Mouse (Mus musculus) left cerebral cortex, adult 8-10 months (tissue): ENCODE measurements around the gene Tmem171. TPM values are rescaled to one million over a fixed set of nuclear protein-coding genes. Genes with fewer than 3 reads are reported as not detected.

Experiments
- DNase-seq, 2 experiments: peaks; one replicate each; pipeline ENCODE4 v3.0.0; 2022; ENCODE audit warnings: low spot score in 2 of 2
- total RNA-seq, 4 experiments: library from RNA; stranded (reverse); gene quantifications; 2 replicates each; pipeline ENCODE4 v1.2.4; 2022

Gene Tmem171
- 1 to 10 TPM in 1 of 4 experiments, under 1 TPM in 3; 0.33 to 1.4 (median 0.61) TPM for total RNA-seq

GRCm38 (mm10) chr13:98694773-98695314 is at the start of gene Tmem171:
Gene Tmem171, minus strand, starts transcription at chr13:98694834.
- DNase-seq = no peak

- DNase-seq = no peak
These were observed 49.2 kb upstream of the Tmem171 start for GRCm38 (mm10) chr13:98743829-98744228.

- no peak for DNase-seq
These were observed 48.6 kb upstream of the Tmem171 start for GRCm38 (mm10) chr13:98743214-98743613.

- no peak for DNase-seq
These were observed 43.6 kb upstream of the Tmem171 start for GRCm38 (mm10) chr13:98738213-98738612.

- no peak for DNase-seq
These were observed 38.7 kb upstream of the Tmem171 start for GRCm38 (mm10) chr13:98733292-98733691.

- DNase-seq = no peak
These were observed 34.8 kb upstream of the Tmem171 start for GRCm38 (mm10) chr13:98729271-98730062.

GRCm38 (mm10) chr13:98726494-98726893 is 31.9 kb upstream of the Tmem171 start:
- DNase-seq = no peak

- no peak for DNase-seq
These were observed 28.8 kb upstream of the Tmem171 start for GRCm38 (mm10) chr13:98723430-98723829.

- no peak for DNase-seq
These were observed 27.7 kb upstream of the Tmem171 start for GRCm38 (mm10) chr13:98722296-98722695.

GRCm38 (mm10) chr13:98716176-98716575 is 21.5 kb upstream of the Tmem171 start:
- DNase-seq = no peak

- DNase-seq = no peak
These were observed 20.9 kb upstream of the Tmem171 start for GRCm38 (mm10) chr13:98715443-98715990.

- no peak for DNase-seq
These were observed 16.0 kb upstream of the Tmem171 start for GRCm38 (mm10) chr13:98710655-98711054.

GRCm38 (mm10) chr13:98710236-98710635 is 15.6 kb upstream of the Tmem171 start:
- DNase-seq = no peak

GRCm38 (mm10) chr13:98705501-98705900 is 10.9 kb upstream of the Tmem171 start:
- DNase-seq = no peak

- DNase-seq = no peak
These were observed 9.2 kb upstream of the Tmem171 start for GRCm38 (mm10) chr13:98703786-98704185.

GRCm38 (mm10) chr13:98702361-98702760 is 7.7 kb upstream of the Tmem171 start:
- no peak for DNase-seq

- DNase-seq = no peak
These were observed 6.7 kb upstream of the Tmem171 start for GRCm38 (mm10) chr13:98701309-98701675.

GRCm38 (mm10) chr13:98700661-98701308 is 6.2 kb upstream of the Tmem171 start:
- DNase-seq = no peak

- DNase-seq = no peak
These were observed 5.4 kb upstream of the Tmem171 start for GRCm38 (mm10) chr13:98699982-98700540.

- DNase-seq = no peak
These were observed 4.6 kb upstream of the Tmem171 start for GRCm38 (mm10) chr13:98699051-98699744.

GRCm38 (mm10) chr13:98696716-98697115 is 2.1 kb upstream of the Tmem171 start:
- DNase-seq = no peak
